Mouse (Mus musculus) spleen, adult 2 months (tissue): ENCODE results near the gene Nckap5.

Source experiments
- CTCF ChIP-seq: fragments of 200-500 bp; IDR thresholded peaks from 2 replicates; pipeline ENCODE4 v1.5.1; 2011; ENCODE audit warnings: mild to moderate bottlenecking, inconsistent platforms; ENCODE audit not compliant: insufficient read depth, insufficient read length, insufficient replicate concordance; ENCODE audit errors: extremely low read depth
- POLR2A ChIP-seq: fragments of 200-500 bp; IDR thresholded peaks from 2 replicates; pipeline ENCODE4 v1.6.1; 2011; ENCODE audit warnings: low read depth, low read length, inconsistent platforms

DNA sequence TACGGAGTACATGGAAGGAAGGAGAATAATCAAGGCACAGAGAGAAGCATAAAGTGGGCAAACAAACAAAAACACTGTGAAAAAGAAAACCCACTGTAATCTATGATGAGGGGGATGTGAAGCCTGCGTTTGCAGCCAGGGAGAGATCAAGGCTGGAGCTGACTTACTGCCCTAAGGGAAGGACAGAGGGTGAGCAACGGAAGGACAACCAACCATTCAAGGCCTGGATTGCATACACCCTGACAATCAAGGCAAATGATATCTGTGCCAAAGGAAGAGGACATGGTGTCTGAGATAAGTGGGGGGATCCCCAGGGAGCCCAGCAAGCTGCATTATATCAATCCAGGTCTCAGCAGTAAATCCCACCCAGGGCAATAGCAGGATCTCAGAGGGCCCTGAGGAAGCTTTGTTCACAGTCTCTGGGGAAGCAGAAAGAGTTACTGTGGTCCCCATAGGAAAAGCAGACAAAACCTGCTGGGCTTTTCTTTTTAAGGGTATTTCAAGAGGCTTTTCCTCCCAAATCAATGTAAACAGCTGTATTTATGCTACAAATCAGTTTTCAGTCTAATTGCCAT, 265.4 kb downstream of the Nckap5 start:
- TF ChIP-seq POLR2A (no peak), CTCF (no peak)
